ENCODE assay signal across 8 mouse cellular contexts in genomic region chr1:81300735-81301134, GRCm38 (mm10).
DNase-seq lines count a peak whose midpoint lies in the region; ATAC-seq lines count a peak whose summit lies in the region.

No protein-coding gene starts in this region.

- DNase-seq in kidney, postnatal 4 days: peak; percentile 9 to 19
- DNase-seq in kidney, adult 18-20 months: no peak
- DNase-seq in NIH3T3 (ENCODE audit: low read depth): peak; percentile 18
- peak; percentile 66 for DNase-seq in embryo, embryonic 10.5 days (ENCODE audit: low spot score)
- DNase-seq in gastrocnemius, postnatal 25 days: no peak
- DNase-seq in ovary, postnatal 10 days (ENCODE audit: low spot score): no peak

- peak; percentile 87 for ATAC-seq in megakaryocyte-erythroid progenitor cell, adult 5-6 weeks (replicated peaks; ENCODE audit: low FRiP score, low TSS enrichment, poor library complexity, severe bottlenecking)
- no peak for ATAC-seq in erythroblast, adult 5-6 weeks (replicated peaks; ENCODE audit: low FRiP score, poor library complexity, severe bottlenecking)

Comparison
In these comparisons a context has a peak if more than half of its experiments do, and no peak if none do; other contexts are left out.
1. DNase-seq: peak in kidney, postnatal 4 days (2 of 2), NIH3T3 (single experiment) and embryo, embryonic 10.5 days (single experiment); none in kidney, adult 18-20 months (single experiment), gastrocnemius, postnatal 25 days (single experiment) and ovary, postnatal 10 days (single experiment).